18 mouse cellular contexts compared by ENCODE assay signal in the genomic region with DNA sequence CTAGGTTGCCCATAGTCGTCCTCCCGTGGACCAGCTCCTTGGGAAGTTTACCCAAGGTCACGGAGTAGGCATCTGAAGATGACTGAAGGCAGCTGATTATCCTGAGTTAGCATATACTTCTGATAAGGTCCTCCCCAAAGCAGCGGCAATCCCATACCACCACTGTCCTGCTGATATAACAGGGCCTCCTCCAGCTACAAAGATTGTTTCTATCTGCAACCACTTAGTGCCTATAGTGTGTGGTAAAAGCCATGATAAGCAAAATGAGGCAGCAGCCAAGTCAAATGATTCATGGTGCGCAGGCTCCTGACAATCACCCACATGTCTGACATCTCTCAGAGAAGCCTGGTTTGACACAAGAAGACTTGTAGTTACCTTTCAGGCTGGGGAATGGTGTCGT. TPM values are rescaled to one million over a fixed set of nuclear protein-coding genes. Genes with fewer than 3 reads are reported as not detected.
"Had no signal": no experiment of that assay in that cellular context is flagged by ENCODE, and none has a peak within 500 bp of the region (broad histone marks: within the 10 kb centered on the region; RNA-seq: fewer than 3 reads in every experiment).

No protein-coding gene starts in this region.

- H3K4me1 ChIP-seq: limb, embryonic 12.5 days; midbrain, embryonic 13.5 days; neural tube, embryonic 12.5 days had no signal

- H3K27ac ChIP-seq: kidney, postnatal 0 days; limb, embryonic 12.5 days; lung, embryonic 15.5 days; macrophage; midbrain, embryonic 13.5 days; neural tube, embryonic 12.5 days had no signal

- H3K27me3 ChIP-seq: limb, embryonic 12.5 days; lung, embryonic 15.5 days; midbrain, embryonic 13.5 days; neural tube, embryonic 12.5 days had no signal

- ATAC-seq: midbrain, embryonic 13.5 days had no signal

- H3K4me2 ChIP-seq: limb, embryonic 12.5 days; lung, embryonic 15.5 days; midbrain, embryonic 13.5 days; neural tube, embryonic 12.5 days had no signal

- H3K4me3 ChIP-seq: limb, embryonic 12.5 days; lung, embryonic 15.5 days; midbrain, embryonic 13.5 days; myocyte; neural tube, embryonic 12.5 days had no signal

- H3K9me3 ChIP-seq: limb, embryonic 12.5 days; lung, embryonic 15.5 days; midbrain, embryonic 13.5 days; neural tube, embryonic 12.5 days had no signal

- DNase-seq: kidney, adult 11 months; kidney, adult 9 months; kidney, postnatal 36 days; layer of hippocampus, adult 9-11 months; layer of hippocampus, postnatal 36 days; lung, postnatal 14 days; right cerebral cortex, postnatal 4 days; spleen, adult 18-20 months; thymus, adult 2 months; thymus, postnatal 36 days had no signal

- H3K9ac ChIP-seq: limb, embryonic 12.5 days; lung, embryonic 15.5 days; midbrain, embryonic 13.5 days; neural tube, embryonic 12.5 days had no signal

RNA-seq across cellular contexts. Expression of a gene that starts 47.0 kb away (rescaled TPM):
- total RNA-seq: liver, adult 2 months had no signal
- polyA plus RNA-seq: midbrain, embryonic 13.5 days had no signal
